ENCODE assay signal across 12 mouse cellular contexts in genomic region chr6:54802348-54802747, GRCm38 (mm10). TPM values are rescaled to one million over a fixed set of nuclear protein-coding genes. Genes with fewer than 3 reads are reported as not detected.
DNase-seq lines count a peak whose midpoint lies in the region; ATAC-seq and TF ChIP-seq lines count a peak whose summit lies in the region.
"Had no signal": no experiment of that assay in that cellular context is flagged by ENCODE, and none has a peak within 500 bp of the region (broad histone marks: within the 10 kb centered on the region; RNA-seq: fewer than 3 reads in every experiment).

No protein-coding gene starts in this region.

- DNase-seq in layer of hippocampus, adult 18-20 months (ENCODE audit: low spot score in 2 of 2) = peak; percentile 66
- no peak for DNase-seq in layer of hippocampus, adult 9-10 months (ENCODE audit: low spot score)
- DNase-seq in brain, adult 2 months (ENCODE audit: low read depth, low spot score) = peak; percentile 86
- peak; percentile 65 to 76 for DNase-seq in cerebellum, adult 18-20 months
- DNase-seq in kidney, adult 9 months = no peak
- DNase-seq: adrenal gland, postnatal 36 days; lung, postnatal 14 days; right cerebral cortex, postnatal 25 days had no signal

- no peak overlapping the region for H3K9ac ChIP-seq in intestine, postnatal 0 days (ENCODE audit: low read depth, low read length)
- no peak overlapping the region for H3K9ac ChIP-seq in neural tube, embryonic 15.5 days (replicated peaks)
- H3K9ac ChIP-seq: midbrain, embryonic 15.5 days had no signal

- WGBS in intestine, postnatal 0 days = 39% methylated on average over 8 of the region's 8 CpGs
- 59% methylated on average over 8 of the region's 8 CpGs for WGBS in neural tube, embryonic 15.5 days

- H3K4me2 ChIP-seq in intestine, postnatal 0 days (replicated peaks; ENCODE audit: low read depth) = peak overlapping the region; percentile 24
- no peak overlapping the region for H3K4me2 ChIP-seq in neural tube, embryonic 15.5 days
- H3K4me2 ChIP-seq: midbrain, embryonic 15.5 days had no signal

- H3K4me3 ChIP-seq in intestine, postnatal 0 days (ENCODE audit: low read depth, low read length) = no peak overlapping the region
- H3K4me3 ChIP-seq in neural tube, embryonic 15.5 days (replicated peaks) = no peak overlapping the region
- H3K4me3 ChIP-seq: midbrain, embryonic 15.5 days had no signal

- ATAC-seq in intestine, postnatal 0 days = no peak
- ATAC-seq in monocyte, adult 5-6 weeks (replicated peaks; ENCODE audit: insufficient number of reproducible peaks, low FRiP score, low TSS enrichment, poor library complexity, severe bottlenecking) = no peak
- no peak for ATAC-seq in neural tube, embryonic 15.5 days (ENCODE audit: low FRiP score)
- ATAC-seq: midbrain, embryonic 15.5 days had no signal

- H3K27ac ChIP-seq in intestine, postnatal 0 days (ENCODE audit: low read depth, low read length) = no peak overlapping the region
- no peak overlapping the region for H3K27ac ChIP-seq in neural tube, embryonic 15.5 days (replicated peaks)
- H3K27ac ChIP-seq: midbrain, embryonic 15.5 days had no signal

- no peaks in the 10 kb centered on the region for H3K9me3 ChIP-seq in intestine, postnatal 0 days (ENCODE audit: control insufficient read depth)
- 0 out of 2 replicates have a peak, but pooled peaks cover 5% of the 10 kb centered on the region for H3K9me3 ChIP-seq in neural tube, embryonic 15.5 days (replicated peaks)
- H3K9me3 ChIP-seq: midbrain, embryonic 15.5 days had no signal

- H3K36me3 ChIP-seq in intestine, postnatal 0 days (ENCODE audit: control insufficient read depth, insufficient read depth) = no peaks in the 10 kb centered on the region
- H3K36me3 ChIP-seq in neural tube, embryonic 15.5 days = no peaks in the 10 kb centered on the region
- H3K36me3 ChIP-seq: midbrain, embryonic 15.5 days had no signal

- H3K27me3 ChIP-seq in intestine, postnatal 0 days (replicated peaks; ENCODE audit: control insufficient read depth, insufficient read depth, low read length) = no peaks in the 10 kb centered on the region
- no peaks in the 10 kb centered on the region for H3K27me3 ChIP-seq in neural tube, embryonic 15.5 days (replicated peaks)
- H3K27me3 ChIP-seq: midbrain, embryonic 15.5 days had no signal

- H3K4me1 ChIP-seq in intestine, postnatal 0 days (replicated peaks; ENCODE audit: control insufficient read depth, insufficient read depth, low read length) = no peaks in the 10 kb centered on the region
- H3K4me1 ChIP-seq in neural tube, embryonic 15.5 days = no peaks in the 10 kb centered on the region
- H3K4me1 ChIP-seq: midbrain, embryonic 15.5 days had no signal

- TF ChIP-seq CTCF in intestine, postnatal 0 days (IDR thresholded peaks at IDR 0.05; ENCODE audit: low read depth) = no peak

RNA-seq across cellular contexts. Expression of gene Znrf2, which starts 14.4 kb away (rescaled TPM):
- 10 to 100 TPM; 21.5 to 23.7 TPM for total RNA-seq in layer of hippocampus, adult 18-20 months (2021)
- 7.8 and 8.5 TPM in 2 replicates for polyA plus RNA-seq in intestine, postnatal 0 days (2015; fragmentation: Nextera tagmentation; extraction: Ambion mirVana)
- total RNA-seq in monocyte, adult 5-6 weeks (2017) = 73.5 to 140 TPM (median 84.1 TPM) in 3 replicates
- 5.8 and 5.9 TPM in 2 replicates for polyA plus RNA-seq in neural tube, embryonic 15.5 days (2015; fragmentation: Nextera tagmentation; extraction: Ambion mirVana)

Comparison
In these comparisons a context has a peak if more than half of its experiments do, and no peak if none do; other contexts are left out.
1. DNase-seq: peak in layer of hippocampus, adult 18-20 months (2 of 2), brain, adult 2 months (single experiment) and cerebellum, adult 18-20 months (2 of 2); none in layer of hippocampus, adult 9-10 months (single experiment) and kidney, adult 9 months (single experiment).